Mouse (Mus musculus) midbrain, embryonic 11.5 days (tissue): ENCODE measurements around the gene Dnajb2. TPM values are rescaled to one million over a fixed set of nuclear protein-coding genes. Genes with fewer than 3 reads are reported as not detected.
A peak's percentile ranks its signal among the peaks of the same experiment; 100 is the strongest.

Experiments
- ATAC-seq: fragments of 200-750 bp; cut with Nextera tagmentation; 2 replicates; pipeline ENCODE4 v1.8.0; 2017; ENCODE audit warnings: moderate TSS enrichment, moderate library complexity; ENCODE audit not compliant: low FRiP score
- DNase-seq: peaks from one replicate; pipeline ENCODE4 v3.0.0; 2015; ENCODE audit warnings: low spot score; ENCODE audit errors: missing footprints
- H3K27ac ChIP-seq: fragments of 300-500 bp; sonication (generic); 2 replicates; pipeline ENCODE4 v1.5.1; 2014; ENCODE audit warnings: low read depth, low read length
- H3K27me3 ChIP-seq: fragments of 300-500 bp; sonication (generic); 2 replicates; pipeline ENCODE4 v1.6.1; 2014; ENCODE audit warnings: mild to moderate bottlenecking, low read length, moderate library complexity, mixed read lengths; ENCODE audit not compliant: control insufficient read depth, insufficient read depth
- H3K36me3 ChIP-seq: fragments of 300-500 bp; sonication (generic); 2 replicates; pipeline ENCODE4 v1.6.1; 2014; ENCODE audit warnings: mild to moderate bottlenecking, low read length, moderate library complexity, mixed read lengths; ENCODE audit not compliant: control insufficient read depth, insufficient read depth
- H3K4me1 ChIP-seq: fragments of 300-500 bp; sonication (generic); 2 replicates; pipeline ENCODE4 v1.6.1; 2014; ENCODE audit warnings: low read length; ENCODE audit not compliant: control insufficient read depth, insufficient read depth
- H3K4me2 ChIP-seq: fragments of 300-500 bp; sonication (generic); 2 replicates; pipeline ENCODE4 v1.6.1; 2014; ENCODE audit warnings: mild to moderate bottlenecking, moderate library complexity
- H3K4me3 ChIP-seq: fragments of 300-500 bp; sonication (generic); 2 replicates; pipeline ENCODE4 v1.5.1; 2014; ENCODE audit warnings: low read depth, low read length
- H3K9ac ChIP-seq: fragments of 300-500 bp; sonication (generic); 2 replicates; pipeline ENCODE4 v1.6.1; 2014; ENCODE audit warnings: low read length
- H3K9me3 ChIP-seq: fragments of 300-500 bp; sonication (generic); 2 replicates; pipeline ENCODE4 v1.6.1; 2016; ENCODE audit warnings: low read length; ENCODE audit not compliant: control insufficient read depth
- WGBS: fragments of 180-500 bp; shearing (Covaris S2); extraction: QIAGEN DNeasy Blood & Tissue Kit; methylation state at CpG from one replicate; pipeline ENCODE4 v1.1.7; 2014; 5-methylcytosine and 5-hydroxymethylcytosine counted together
- polyA plus RNA-seq: library from polyadenylated mRNA; unstranded; fragments of >200 nt; fragmentation: Nextera tagmentation; extraction: Ambion mirVana; gene quantifications from 2 replicates; pipeline ENCODE4 v1.2.1, GENCODE M21; 2014

Gene Dnajb2
- polyA plus RNA-seq, 1 experiment from 2014 or later = 15.9 TPM

- no peak for DNase-seq
- Histone ChIP-seq H3K36me3 (no peaks in the 10 kb centered on the region; the same call in 1 of the 2 replicates), H3K4me2 (peak overlapping the region; percentile 59), H3K4me1 (peaks cover 20% of the 10 kb centered on the region), H3K4me3 (peak overlapping the region; percentile 30), H3K27ac (no peak overlapping the region), H3K9ac (peak overlapping the region; percentile 62), H3K9me3 (no peaks in the 10 kb centered on the region), H3K27me3 (peaks cover 2% of the 10 kb centered on the region; the same call in 1 of the 2 replicates)
- WGBS = 14% methylated on average over 34 of the region's 34 CpGs
- no peak for ATAC-seq
Measured at GRCm38 (mm10) chr1:75208967-75209678, 27.1 kb upstream of the Dnajb2 start.

GRCm38 (mm10) chr1:75210136-75211087, 25.8 kb upstream of the Dnajb2 start, which contains the start of the genes Glb1l and Stk16:
TSS of gene Glb1l (minus strand) at chr1:75210813.
TSS of gene Stk16 (plus strand) at chr1:75210838.
- H3K9me3 ChIP-seq = no peaks in the 10 kb centered on the region
- peak within 1 kb of the TSS; percentile 95 for H3K9ac ChIP-seq
- H3K4me1 ChIP-seq = peaks cover 20% of the 10 kb centered on the region
- H3K27me3 ChIP-seq = peaks cover 2% of the 10 kb centered on the region; the same call in 1 of the 2 replicates
- H3K4me3 ChIP-seq = peak within 1 kb of the TSS; percentile 99
- WGBS = 6% methylated on average over 42 of the region's 42 CpGs
- H3K36me3 ChIP-seq = peaks cover 4% of the 10 kb centered on the region; the same call in 1 of the 2 replicates
- peak within 1 kb of the TSS; percentile 95 for H3K4me2 ChIP-seq
- peak; percentile 99 for DNase-seq
- H3K27ac ChIP-seq = no peak within 1 kb of the TSS
- peak; percentile 98 for ATAC-seq

- H3K27ac ChIP-seq = no peak overlapping the region
- H3K36me3 ChIP-seq = peaks cover 4% of the 10 kb centered on the region; the same call in 1 of the 2 replicates
- no peaks in the 10 kb centered on the region for H3K9me3 ChIP-seq
- DNase-seq (no peak), ATAC-seq (peak; percentile 26; the same call in 1 of the 2 replicates)
- peaks cover 20% of the 10 kb centered on the region for H3K4me1 ChIP-seq
- peak overlapping the region; percentile 95 for H3K9ac ChIP-seq
- H3K27me3 ChIP-seq = peaks cover 2% of the 10 kb centered on the region; the same call in 1 of the 2 replicates
- peak overlapping the region; percentile 95 for H3K4me2 ChIP-seq
- WGBS = 12% methylated on average over 17 of the region's 17 CpGs
- peak overlapping the region; percentile 99 for H3K4me3 ChIP-seq
Measured at GRCm38 (mm10) chr1:75211141-75211708, 25.0 kb upstream of the Dnajb2 start.

GRCm38 (mm10) chr1:75212542-75212941, 23.7 kb upstream of the Dnajb2 start:
- 87% methylated on average over 4 of the region's 4 CpGs for WGBS

GRCm38 (mm10) chr1:75213096-75213495, 23.1 kb upstream of the Dnajb2 start:
- no peak for DNase-seq
- Histone ChIP-seq H3K4me1 (peaks cover 20% of the 10 kb centered on the region), H3K27ac (no peak overlapping the region), H3K9me3 (no peaks in the 10 kb centered on the region), H3K36me3 (peaks cover 4% of the 10 kb centered on the region; the same call in 1 of the 2 replicates), H3K27me3 (peaks cover 14% of the 10 kb centered on the region), H3K9ac (no peak overlapping the region), H3K4me2 (no peak overlapping the region), H3K4me3 (no peak overlapping the region)
- ATAC-seq = no peak
- 91% methylated on average over 7 of the region's 7 CpGs for WGBS

More at GRCm38 (mm10) chr1:75212542-75212941, 23.7 kb upstream of the Dnajb2 start:
- peaks cover 20% of the 10 kb centered on the region for H3K4me1 ChIP-seq
- no peak for ATAC-seq
- H3K27me3 ChIP-seq = peaks cover 9% of the 10 kb centered on the region
- no peak overlapping the region for H3K27ac ChIP-seq
- peaks cover 4% of the 10 kb centered on the region; the same call in 1 of the 2 replicates for H3K36me3 ChIP-seq
- DNase-seq = no peak
- no peak overlapping the region for H3K4me2 ChIP-seq
- no peak overlapping the region for H3K4me3 ChIP-seq
- H3K9me3 ChIP-seq = no peaks in the 10 kb centered on the region
- no peak overlapping the region for H3K9ac ChIP-seq

GRCm38 (mm10) chr1:75214442-75214841, 21.8 kb upstream of the Dnajb2 start:
- Histone ChIP-seq H3K36me3 (peaks cover 4% of the 10 kb centered on the region; the same call in 1 of the 2 replicates), H3K4me3 (no peak overlapping the region)

GRCm38 (mm10) chr1:75214886-75215285, 21.3 kb upstream of the Dnajb2 start:
- Histone ChIP-seq H3K9ac (no peak overlapping the region), H3K36me3 (peaks cover 4% of the 10 kb centered on the region; the same call in 1 of the 2 replicates), H3K27me3 (peaks cover 31% of the 10 kb centered on the region), H3K4me2 (no peak overlapping the region), H3K4me3 (no peak overlapping the region), H3K9me3 (no peaks in the 10 kb centered on the region), H3K27ac (no peak overlapping the region), H3K4me1 (peaks cover 23% of the 10 kb centered on the region)
- DNase-seq (no peak), ATAC-seq (no peak)
- WGBS = 77% methylated on average over 5 of the region's 5 CpGs

More at GRCm38 (mm10) chr1:75214442-75214841, 21.8 kb upstream of the Dnajb2 start:
- peaks cover 21% of the 10 kb centered on the region for H3K4me1 ChIP-seq
- H3K27ac ChIP-seq = no peak overlapping the region
- no peak overlapping the region for H3K4me2 ChIP-seq
- H3K27me3 ChIP-seq = peaks cover 26% of the 10 kb centered on the region
- no peaks in the 10 kb centered on the region for H3K9me3 ChIP-seq
- DNase-seq = no peak
- WGBS = 88% methylated on average over 2 of the region's 2 CpGs
- ATAC-seq = no peak
- H3K9ac ChIP-seq = no peak overlapping the region

GRCm38 (mm10) chr1:75215785-75216184, 20.4 kb upstream of the Dnajb2 start:
- Histone ChIP-seq H3K27me3 (peaks cover 40% of the 10 kb centered on the region), H3K4me1 (peaks cover 20% of the 10 kb centered on the region)

More at GRCm38 (mm10) chr1:75215785-75216184, 20.4 kb upstream of the Dnajb2 start:
- Histone ChIP-seq H3K9ac (no peak overlapping the region), H3K4me2 (no peak overlapping the region), H3K27ac (no peak overlapping the region), H3K9me3 (no peaks in the 10 kb centered on the region), H3K4me3 (no peak overlapping the region), H3K36me3 (peaks cover 4% of the 10 kb centered on the region; the same call in 1 of the 2 replicates)
- no peak for DNase-seq
- WGBS = 94% methylated on average over 9 of the region's 9 CpGs
- no peak for ATAC-seq
